Mouse (Mus musculus): ENCODE results near the gene AL607142.1.
A peak's percentile ranks its signal among the peaks of the same experiment; 100 is the strongest.

The AL607142.1 gene

GRCm38 (mm10) chr4:120091997-120092783, 27.4 kb downstream of the AL607142.1 start:
- no peak for DNase-seq (ENCODE audit: inconsistent age in 2 of 2, low spot score in 1 of 2)

DNA sequence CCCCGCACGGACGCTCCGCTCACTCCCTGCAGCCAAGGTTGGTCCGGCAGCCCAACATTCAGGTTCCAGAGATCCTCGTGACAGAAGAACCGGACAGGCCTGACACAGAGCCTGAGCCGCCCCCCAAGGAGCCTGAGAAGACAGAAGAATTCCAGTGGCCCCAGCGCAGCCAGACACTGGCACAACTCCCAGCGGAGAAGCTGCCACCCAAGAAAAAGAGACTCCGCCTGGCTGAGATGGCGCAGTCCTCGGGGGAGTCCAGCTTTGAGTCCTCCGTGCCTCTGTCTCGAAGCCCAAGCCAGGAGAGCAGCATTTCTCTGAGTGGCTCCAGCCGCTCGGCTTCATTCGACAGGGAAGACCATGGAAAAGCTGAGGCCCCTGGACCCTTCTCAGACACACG, 32.1 kb downstream of the AL607142.1 start:
- DNase-seq (ENCODE audit: inconsistent age in 2 of 2, low spot score in 1 of 2): no peak

DNA sequence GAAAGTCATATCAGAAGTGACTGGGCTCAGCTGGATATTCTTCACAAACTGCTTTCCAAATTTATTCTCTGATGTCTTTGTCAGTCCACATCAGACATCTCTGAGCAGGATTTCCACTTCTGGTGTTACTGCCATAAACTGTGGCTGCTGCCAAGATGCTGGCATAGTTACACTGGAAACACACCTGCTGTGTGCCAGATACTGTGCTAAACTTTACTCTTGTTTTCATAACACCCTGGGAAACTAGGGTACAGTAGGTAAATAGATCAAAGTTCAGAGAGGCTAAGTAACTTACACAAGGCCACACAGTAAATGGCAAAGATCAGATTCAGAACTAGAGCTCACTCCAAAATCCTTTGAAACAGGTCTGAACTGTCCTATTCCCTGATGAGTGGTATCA, 36.4 kb downstream of the AL607142.1 start:
- DNase-seq (ENCODE audit: inconsistent age in 2 of 2, low spot score in 1 of 2): no peak

GRCm38 (mm10) chr4:120104599-120104998, 39.8 kb downstream of the AL607142.1 start:
- peak; percentile 67 to 86 for DNase-seq (ENCODE audit: inconsistent age in 2 of 2, low spot score in 1 of 2)

- no peak for DNase-seq (ENCODE audit: inconsistent age in 2 of 2, low spot score in 1 of 2)
Measured at GRCm38 (mm10) chr4:120106362-120106761, 41.6 kb downstream of the AL607142.1 start.

DNA sequence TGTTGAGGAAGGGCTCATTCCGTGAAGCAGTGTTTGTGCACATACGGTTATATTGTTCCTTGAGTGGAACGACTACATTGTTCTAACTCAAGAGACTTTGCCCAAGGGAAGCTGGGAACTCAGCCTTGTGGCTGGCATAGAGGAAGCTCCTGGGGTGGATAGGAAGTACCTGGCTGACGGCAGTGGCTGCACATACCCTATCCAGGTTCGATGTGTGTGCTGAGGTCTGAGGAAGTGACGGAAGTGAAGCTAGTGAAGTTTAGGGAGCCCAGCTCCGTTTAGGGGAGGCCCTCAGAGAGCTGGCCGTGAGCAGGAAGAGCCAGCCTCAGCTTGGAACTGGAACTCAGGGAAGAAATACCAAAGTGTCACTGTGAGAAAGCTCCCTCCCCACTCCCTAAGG, 43.0 kb downstream of the AL607142.1 start:
- no peak for DNase-seq (ENCODE audit: inconsistent age in 2 of 2, low spot score in 1 of 2)

- DNase-seq (ENCODE audit: inconsistent age in 2 of 2, low spot score in 1 of 2): no peak
Measured at GRCm38 (mm10) chr4:120115516-120115915, 50.7 kb downstream of the AL607142.1 start.

DNA sequence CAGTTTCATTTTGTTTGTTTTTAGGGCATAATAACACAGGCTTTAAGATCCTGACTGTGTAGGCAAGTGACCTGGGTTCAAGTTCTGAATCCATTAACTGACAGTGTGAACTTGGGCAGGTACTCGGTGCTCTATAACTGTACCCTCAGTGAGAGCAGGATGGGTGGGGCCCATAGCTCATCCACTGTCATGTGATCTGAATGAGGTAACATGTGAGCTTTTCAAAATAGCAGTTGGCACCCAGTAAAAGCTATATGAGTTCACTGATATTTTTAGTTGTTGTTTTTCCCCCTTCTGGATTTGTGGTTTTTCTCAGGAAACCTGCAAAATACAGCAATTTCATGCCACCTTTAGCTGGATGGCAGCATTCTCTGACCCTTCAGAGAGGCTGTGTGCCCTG, 51.5 kb downstream of the AL607142.1 start:
- no peak for DNase-seq (ENCODE audit: inconsistent age in 2 of 2, low spot score in 1 of 2)

- peak; percentile 71 to 92 for DNase-seq (ENCODE audit: inconsistent age in 2 of 2, low spot score in 1 of 2)
Measured at GRCm38 (mm10) chr4:120120276-120120675, 55.5 kb downstream of the AL607142.1 start.

- DNase-seq (ENCODE audit: inconsistent age in 2 of 2, low spot score in 1 of 2): peak in 1 of 2 experiments; percentile 71
Measured at GRCm38 (mm10) chr4:120124656-120125055, 59.9 kb downstream of the AL607142.1 start.

- peak in 1 of 2 experiments; percentile 71 for DNase-seq (ENCODE audit: inconsistent age in 2 of 2, low spot score in 1 of 2)
Measured at GRCm38 (mm10) chr4:120126047-120126446, 61.3 kb downstream of the AL607142.1 start.

- DNase-seq (ENCODE audit: inconsistent age in 2 of 2, low spot score in 1 of 2): no peak
Measured at GRCm38 (mm10) chr4:120127333-120127732, 62.5 kb downstream of the AL607142.1 start.

DNA sequence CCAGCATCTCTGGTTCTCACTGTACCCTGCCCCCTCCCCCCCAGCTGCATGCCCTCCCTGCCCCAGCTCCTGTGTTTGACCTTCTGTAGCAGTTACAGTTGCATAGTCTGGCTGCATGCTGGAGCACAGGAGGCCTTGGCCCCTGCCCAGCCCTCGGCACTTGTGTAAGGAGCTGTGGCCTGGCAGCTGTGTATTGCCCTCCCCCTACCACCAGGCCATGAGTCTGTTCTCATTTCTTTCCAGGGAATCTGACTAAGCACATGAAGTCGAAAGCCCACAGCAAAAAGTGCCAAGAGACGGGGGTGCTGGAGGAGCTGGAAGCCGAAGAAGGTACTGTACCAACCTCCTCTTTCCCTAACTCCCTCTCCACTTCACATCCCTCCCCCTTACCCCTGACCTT, 63.2 kb downstream of the AL607142.1 start:
- peak; percentile 87 to 93 for DNase-seq (ENCODE audit: inconsistent age in 2 of 2, low spot score in 1 of 2)

DNA sequence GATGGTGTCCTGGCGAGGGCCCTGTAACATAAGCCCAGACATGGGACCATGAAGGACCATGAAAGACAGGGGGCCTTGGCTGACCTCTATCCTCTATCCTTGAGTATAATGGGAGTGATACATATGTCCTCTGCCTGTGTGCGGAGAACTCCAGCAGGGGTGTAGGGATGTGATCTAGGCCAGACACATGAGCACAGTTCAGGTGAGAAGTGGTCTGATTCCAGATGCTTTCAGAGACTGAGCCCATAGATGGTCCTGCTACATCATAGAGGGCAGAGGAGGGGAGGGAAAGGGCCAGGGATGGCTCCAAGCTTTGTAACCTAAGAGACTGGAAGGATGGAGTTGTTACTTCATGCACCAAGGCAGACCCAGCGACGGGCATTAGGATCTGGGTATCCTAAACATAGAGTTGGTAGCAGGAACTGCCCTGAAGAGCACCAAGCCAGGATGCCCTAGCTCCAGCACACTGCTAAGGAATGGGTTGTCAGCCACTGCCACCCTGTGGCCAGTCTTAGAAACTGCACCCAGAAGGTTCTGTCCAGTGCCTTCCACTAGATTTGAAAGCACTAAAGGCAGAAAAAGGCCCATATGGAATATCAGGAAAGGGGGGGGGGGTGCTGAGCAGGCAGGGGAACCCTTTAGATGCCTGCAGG, 64.6 kb downstream of the AL607142.1 start:
- DNase-seq (ENCODE audit: inconsistent age in 2 of 2, low spot score in 1 of 2): peak; percentile 68 to 81

DNA sequence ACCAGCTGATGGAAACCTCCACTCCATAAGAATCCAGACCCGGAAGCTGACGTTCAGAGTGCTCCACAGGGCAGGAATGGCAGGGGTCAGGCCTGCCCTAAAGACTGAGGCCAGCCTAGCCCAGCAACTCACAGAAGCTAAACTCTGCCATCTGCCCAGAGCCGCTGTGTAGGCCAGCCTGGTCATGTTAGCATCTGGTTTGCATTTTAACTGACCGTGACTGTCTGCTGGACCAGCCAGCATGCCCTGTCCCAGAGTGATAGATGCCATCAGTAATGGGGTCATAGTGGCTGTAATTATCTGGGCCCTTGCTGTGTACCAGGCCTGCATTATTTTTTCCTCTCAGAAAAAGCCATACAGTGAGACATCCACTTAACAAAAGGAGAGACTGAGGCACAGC, 66.1 kb downstream of the AL607142.1 start:
- DNase-seq (ENCODE audit: inconsistent age in 2 of 2, low spot score in 1 of 2): no peak

DNA sequence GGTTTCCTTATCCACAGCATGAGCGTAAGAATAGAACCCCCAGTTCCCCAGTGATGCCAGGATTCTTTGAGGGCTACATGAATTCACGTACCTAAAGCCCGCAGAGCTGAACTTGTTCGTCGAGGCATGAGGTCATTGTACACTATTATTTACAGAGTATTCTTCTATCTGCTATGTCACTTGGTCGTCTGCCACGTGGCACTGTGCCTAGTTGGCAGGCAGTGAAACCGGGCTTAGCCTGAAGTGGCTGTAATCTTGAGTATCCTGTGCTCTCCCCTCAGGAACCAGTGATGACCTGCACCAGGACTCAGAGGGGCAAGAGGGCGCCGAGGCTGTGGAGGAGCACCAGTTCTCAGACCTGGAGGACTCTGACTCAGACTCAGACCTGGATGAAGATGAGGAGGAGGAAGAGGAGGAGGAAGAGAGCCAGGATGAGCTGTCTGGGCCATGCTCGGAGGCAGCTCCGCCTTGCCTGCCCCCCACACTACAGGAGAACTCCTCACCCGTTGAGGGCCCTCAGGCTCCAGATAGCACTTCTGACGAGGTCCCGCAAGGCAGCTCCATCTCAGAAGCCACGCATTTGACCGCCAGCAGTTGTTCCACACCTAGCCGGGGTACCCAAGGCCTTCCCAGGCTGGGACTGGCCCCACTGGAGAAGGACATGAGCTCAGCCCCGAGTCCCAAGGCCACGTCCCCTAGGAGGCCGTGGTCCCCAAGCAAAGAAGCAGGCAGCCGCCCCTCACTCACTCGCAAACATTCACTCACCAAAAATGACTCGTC, 66.8 kb downstream of the AL607142.1 start:
- DNase-seq (ENCODE audit: inconsistent age in 2 of 2, low spot score in 1 of 2): peak; percentile 94 to 97

- no peak for DNase-seq (ENCODE audit: inconsistent age in 2 of 2, low spot score in 1 of 2)
Measured at GRCm38 (mm10) chr4:120134223-120134622, 69.4 kb downstream of the AL607142.1 start.

- DNase-seq (ENCODE audit: inconsistent age in 2 of 2, low spot score in 1 of 2): no peak
Measured at GRCm38 (mm10) chr4:120141810-120142209, 77.0 kb downstream of the AL607142.1 start.

- no peak for DNase-seq (ENCODE audit: inconsistent age in 2 of 2, low spot score in 1 of 2)
Measured at GRCm38 (mm10) chr4:120142905-120143304, 78.1 kb downstream of the AL607142.1 start.

Data from adrenal gland, adult (tissue).